Mouse (Mus musculus) skeletal muscle tissue, adult 2 months (tissue): ENCODE results near the gene Wdr46.

Experiments
- DNase-seq: peaks from one replicate; pipeline ENCODE4 v3.0.0-alpha.2; 2012; ENCODE audit warnings: low read depth, low spot score

Wdr46 gene

DNA sequence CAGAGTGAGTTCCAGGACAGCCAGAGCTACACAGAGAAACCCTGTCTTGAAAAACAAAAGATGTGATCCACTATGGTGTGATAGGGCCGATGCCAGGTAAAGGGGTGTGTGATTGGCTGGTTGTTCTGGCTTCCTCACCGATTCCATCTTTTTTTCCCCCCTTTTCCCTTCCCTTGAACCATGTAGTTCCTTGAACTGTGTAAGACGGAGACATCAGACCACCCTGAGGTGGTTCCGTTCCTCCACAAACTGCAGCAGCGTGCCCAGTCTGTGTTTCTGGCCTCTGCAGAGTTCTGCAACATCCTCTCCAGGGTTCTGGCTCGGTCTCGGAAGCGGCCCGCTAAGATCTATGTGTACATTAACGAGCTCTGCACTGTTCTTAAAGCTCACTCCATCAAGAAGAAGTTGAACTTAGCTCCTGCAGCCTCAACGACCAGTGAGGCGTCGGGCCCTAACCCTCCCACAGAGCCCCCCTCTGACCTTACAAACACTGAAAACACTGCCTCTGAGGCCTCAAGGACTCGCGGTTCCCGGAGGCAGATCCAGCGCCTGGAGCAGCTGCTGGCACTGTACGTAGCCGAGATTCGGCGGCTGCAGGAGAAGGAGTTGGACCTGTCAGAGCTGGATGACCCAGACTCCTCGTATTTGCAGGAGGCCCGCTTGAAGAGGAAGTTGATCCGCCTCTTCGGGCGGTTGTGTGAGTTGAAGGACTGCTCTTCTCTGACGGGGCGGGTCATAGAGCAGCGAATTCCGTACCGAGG is 29.2 kb upstream of the Wdr46 start:
- DNase-seq = no peak

- DNase-seq = no peak
Observed at GRCm38 (mm10) chr17:33911813-33912414, 28.5 kb upstream of the Wdr46 start.

GRCm38 (mm10) chr17:33913264-33913663 is 27.2 kb upstream of the Wdr46 start:
- no peak for DNase-seq

GRCm38 (mm10) chr17:33913905-33914304 is 26.6 kb upstream of the Wdr46 start:
- DNase-seq = no peak

DNA sequence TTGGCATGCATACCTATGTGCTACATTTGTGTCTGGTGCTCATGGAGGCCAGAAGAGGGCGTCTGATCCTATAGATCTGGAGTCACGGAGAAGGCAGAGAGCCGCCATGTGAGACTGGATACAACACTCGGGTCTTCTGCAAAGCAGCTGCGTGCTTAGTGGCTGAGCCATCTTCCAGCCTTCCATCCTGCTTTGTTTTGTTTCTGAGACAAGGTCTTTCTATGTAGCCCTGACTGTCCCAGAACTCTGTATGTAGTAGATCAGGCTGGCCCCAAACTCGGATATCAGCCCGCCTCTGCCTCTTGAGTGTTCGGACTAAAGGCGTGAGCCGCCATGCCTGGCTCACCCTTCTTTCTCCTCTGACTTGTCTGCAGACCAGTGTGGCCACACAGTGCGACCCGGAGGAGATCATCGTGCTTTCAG is 25.5 kb upstream of the Wdr46 start:
- DNase-seq = no peak

- DNase-seq = peak; percentile 98
Observed at GRCm38 (mm10) chr17:33915671-33916250, 24.7 kb upstream of the Wdr46 start, which contains the start of the genes Tapbp and Zbtb22. Tapbp (plus strand) TSS chr17:33915899. Zbtb22 (plus strand) TSS chr17:33915904.

GRCm38 (mm10) chr17:33916294-33916693 is 24.2 kb upstream of the Wdr46 start:
- DNase-seq = no peak

DNA sequence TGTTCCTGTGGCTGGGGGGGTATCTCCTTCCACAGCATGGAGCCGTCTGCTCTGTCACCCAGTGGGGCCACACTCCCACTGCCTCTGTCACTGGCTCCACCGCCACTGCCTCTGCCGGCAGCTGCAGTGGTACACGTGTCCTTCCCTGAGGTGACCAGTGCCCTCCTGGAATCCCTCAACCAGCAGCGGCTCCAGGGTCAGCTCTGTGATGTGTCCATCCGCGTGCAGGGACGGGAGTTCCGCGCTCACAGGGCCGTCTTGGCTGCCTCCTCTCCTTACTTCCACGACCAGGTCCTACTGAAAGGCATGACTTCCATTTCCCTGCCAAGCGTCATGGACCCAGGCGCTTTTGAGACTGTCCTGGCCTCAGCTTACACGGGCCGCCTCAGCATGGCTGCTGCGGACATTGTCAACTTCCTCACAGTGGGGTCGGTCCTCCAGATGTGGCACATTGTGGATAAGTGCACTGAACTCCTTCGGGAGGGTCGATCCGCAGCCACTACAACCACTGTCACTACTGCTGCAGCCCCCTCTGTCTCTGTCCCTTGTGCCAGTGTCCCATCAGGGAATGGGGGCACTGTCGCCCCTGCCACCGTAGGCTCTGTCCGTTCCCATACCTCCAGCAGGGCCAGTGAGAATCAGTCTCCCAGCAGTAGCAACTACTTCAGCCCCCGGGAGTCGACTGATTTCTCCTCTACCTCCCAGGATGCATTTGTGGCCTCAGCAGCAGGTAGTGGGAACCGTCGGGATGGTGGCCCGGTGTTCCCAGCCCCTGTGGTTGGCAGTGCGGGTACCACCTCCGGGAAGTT is 23.4 kb upstream of the Wdr46 start:
- DNase-seq = no peak

- no peak for DNase-seq
Observed at GRCm38 (mm10) chr17:33917656-33918292, 22.7 kb upstream of the Wdr46 start.

- DNase-seq = no peak
Observed at GRCm38 (mm10) chr17:33918293-33919203, 21.9 kb upstream of the Wdr46 start.

DNA sequence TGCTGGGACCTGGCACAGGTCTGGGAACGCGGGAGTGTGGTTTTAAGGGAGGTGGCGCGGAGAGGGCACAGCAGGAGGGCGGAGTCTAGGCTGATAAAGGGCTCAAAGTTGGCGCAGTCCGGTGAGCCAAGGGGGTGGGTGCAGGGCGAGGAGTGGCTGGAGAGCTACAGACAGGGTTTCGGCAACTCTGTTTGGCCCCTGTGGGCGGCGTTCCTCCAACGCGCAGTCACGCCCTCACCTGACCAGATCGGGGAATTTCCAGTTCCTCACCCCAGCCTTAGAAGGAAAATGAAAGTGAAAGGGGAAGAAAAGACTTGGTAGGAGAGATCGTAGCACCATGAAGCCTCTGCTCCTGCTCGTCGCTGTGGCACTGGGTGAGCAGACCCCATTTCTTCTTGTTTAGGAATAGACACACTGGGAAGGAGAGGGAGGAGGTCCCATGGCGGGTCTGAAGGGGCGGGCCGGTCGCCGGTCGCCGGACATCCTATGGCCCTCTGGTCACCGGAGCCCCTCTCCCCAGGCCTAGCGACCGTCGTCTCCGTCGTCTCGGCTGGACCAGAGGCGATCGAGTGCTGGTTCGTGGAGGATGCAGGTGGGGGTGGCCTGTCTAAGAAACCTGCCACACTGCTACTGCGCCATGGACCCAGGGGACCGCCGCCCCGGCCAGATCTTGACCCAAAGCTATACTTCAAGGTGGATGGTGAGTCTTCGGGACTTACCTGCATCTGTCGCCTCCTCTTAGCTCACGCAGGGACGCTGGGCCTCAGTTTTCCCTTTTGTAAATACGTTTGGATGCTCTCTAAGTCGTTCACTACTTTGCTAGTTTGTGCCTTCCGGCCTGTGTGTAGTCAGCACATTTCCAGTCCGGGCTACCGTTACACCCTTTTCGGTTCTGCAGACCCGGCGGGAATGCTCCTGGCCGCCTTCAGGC is 20.8 kb upstream of the Wdr46 start:
- DNase-seq = peak; percentile 73

DNA sequence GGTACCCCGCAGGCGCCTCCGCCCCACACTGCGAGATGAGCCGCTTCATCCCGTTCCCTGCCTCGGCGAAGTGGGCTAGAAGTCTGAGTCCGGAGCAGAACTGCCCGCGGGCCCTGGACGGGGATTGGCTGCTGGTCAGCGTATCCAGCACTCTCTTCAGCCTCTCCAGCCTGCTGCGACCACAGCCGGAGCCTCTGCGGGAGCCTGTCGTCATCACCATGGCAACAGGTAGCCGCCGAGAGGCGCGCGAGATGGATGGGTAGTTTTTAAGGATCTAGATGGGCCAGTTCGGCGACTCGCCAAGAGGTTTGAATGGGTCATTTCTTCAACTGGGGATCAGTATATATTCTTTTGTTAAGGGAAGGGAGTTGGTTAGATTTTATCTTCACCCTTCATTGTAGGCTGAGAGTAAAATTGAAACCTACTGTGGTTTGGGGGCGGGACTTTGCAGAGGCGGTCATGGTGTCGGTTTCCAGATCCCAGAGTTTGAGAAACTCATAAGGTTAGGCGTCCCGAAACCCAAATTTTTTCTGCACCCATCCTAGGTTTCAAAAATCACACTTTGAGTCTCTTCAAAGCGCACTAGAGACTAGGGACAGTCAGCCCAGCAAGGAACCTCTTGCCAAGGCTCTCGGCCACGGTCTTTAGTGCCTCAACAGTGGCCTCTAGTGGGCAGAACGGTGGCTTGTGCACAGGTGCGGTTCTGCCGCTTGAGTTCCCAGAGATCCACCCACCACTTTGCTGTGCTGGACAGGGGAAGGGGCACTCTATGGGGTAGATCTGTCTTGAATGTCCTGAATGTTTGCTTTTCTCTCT is 20.0 kb upstream of the Wdr46 start:
- no peak for DNase-seq

GRCm38 (mm10) chr17:33921361-33921760 is 19.1 kb upstream of the Wdr46 start:
- no peak for DNase-seq

DNA sequence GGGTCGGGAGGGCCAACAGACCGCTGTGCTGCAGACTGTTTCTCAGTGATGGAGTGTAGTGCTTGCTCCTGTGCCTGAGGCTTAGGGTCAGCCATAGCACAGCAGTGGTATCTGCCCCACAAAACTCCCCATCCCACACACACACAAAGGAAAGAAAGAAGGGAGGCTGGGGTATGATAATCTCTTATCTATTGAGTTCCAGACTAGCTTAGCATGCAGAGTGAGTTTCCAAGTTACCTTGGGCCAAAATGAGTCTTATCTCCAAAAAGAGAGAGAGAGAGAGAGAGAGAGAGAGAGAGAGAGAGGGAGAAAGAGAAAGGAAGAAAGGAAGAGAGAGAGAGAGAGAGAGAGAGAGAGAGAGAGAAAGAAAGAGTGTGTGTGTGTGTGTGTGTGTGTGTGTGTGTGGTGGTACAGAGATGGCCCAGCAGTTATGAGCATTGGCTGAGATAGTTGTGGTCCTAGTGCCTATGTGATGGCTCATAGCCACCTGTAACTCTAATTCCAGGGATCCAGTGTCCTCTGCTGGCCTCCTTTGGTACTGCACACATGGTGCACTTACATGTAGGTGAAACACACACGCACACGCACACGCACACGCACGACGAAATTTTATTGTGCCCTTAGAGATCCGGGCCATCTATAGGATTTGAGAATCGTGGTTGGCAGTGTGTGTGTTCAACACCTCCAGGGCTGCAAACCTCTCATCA is 15.7 kb upstream of the Wdr46 start:
- no peak for DNase-seq

- DNase-seq = no peak
Observed at GRCm38 (mm10) chr17:33925406-33926116, 14.9 kb upstream of the Wdr46 start.

GRCm38 (mm10) chr17:33926207-33926932 is 14.1 kb upstream of the Wdr46 start:
- DNase-seq = no peak
